Mouse (Mus musculus): Measurements from ENCODE around the gene Ptges3l. TPM values are rescaled to one million over a fixed set of nuclear protein-coding genes. Genes with fewer than 3 reads are reported as not detected.

Ptges3l gene
- total and polyA plus RNA-seq, 3 experiments, result 0.22 to 0.33 TPM; not detected in 1

DNA sequence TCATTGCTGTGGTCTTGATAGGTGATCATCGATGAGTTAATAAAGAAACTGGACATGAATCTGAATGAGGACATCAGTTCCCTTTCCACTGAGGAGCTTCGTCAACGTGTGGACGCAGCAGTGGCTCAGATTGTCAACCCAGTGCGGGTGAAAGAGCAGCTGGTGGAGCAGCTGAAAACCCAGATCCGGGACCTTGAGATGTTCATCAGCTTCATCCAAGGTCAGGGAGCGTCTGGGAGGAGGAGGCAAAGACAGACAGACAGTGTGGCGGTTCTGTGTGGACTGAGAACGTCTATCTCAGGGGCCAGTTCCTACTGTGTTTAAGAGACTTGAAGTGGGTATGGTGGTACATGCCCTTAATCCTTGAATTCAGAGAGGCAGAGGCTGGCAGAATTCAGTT lies 6.2 kb upstream of the Ptges3l start:
- TF ChIP-seq CTCF (IDR thresholded peaks at IDR 0.05; ENCODE audit: low read depth, low read length) (no peak), POLR2AphosphoS5 (IDR thresholded peaks at IDR 0.05; ENCODE audit: insufficient replicate concordance, low read depth, low read length) (no peak), GATA2 (IDR thresholded peaks at IDR 0.05; ENCODE audit: borderline replicate concordance, low read depth, low read length) (no peak), TAL1 (conservative IDR thresholded peaks at IDR 0.05; ENCODE audit: low read depth, low read length) (no peak), GATA1 (IDR thresholded peaks at IDR 0.05; ENCODE audit: borderline replicate concordance, low read length) (no peak)
- ATAC-seq (ENCODE audit: extremely low read depth, insufficient number of reproducible peaks, low FRiP score, poor library complexity, severe bottlenecking), result no peak
- Histone ChIP-seq H3K9me3 (replicated peaks) (no peaks in the 10 kb centered on the region), H3K27me3 (ENCODE audit: insufficient read depth, low read length) (no peaks in the 10 kb centered on the region), H3K4me1 (ENCODE audit: insufficient read depth, low read depth, low read length) (peaks cover 23% of the 10 kb centered on the region), H3K4me3 (ENCODE audit: low read depth, low read length) (no peak overlapping the region), H3K36me3 (replicated peaks) (peaks cover 86% of the 10 kb centered on the region)
- DNase-seq (ENCODE audit: low spot score), result no peak

DNA sequence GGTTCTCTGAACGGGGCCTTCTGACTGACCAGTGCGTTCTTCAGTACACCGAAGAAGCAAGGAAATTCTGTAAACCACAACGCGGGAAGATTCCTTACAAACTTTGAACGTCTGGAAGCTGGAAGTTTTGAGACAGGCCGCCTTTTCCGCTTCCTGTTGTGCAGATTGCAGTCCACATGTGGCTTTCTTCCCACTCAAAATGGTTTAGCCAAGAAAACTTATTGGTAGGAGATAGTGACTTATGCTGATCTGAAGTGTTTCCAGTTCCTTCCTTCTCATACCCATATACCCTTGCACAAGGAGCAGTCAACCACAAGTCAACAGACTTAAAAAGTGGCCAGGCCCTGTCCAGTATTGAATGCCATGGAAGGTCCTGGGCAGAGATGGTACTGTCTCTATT lies 1.0 kb upstream of the Ptges3l start:
- H3K4me3 ChIP-seq (ENCODE audit: low read depth, low read length), result peak overlapping the region; percentile 89; the same call in 1 of the 2 replicates
- peaks cover 39% of the 10 kb centered on the region for H3K36me3 ChIP-seq (replicated peaks)
- ATAC-seq (ENCODE audit: extremely low read depth, insufficient number of reproducible peaks, low FRiP score, poor library complexity, severe bottlenecking) (no peak), DNase-seq (ENCODE audit: low spot score) (no peak)
- no peaks in the 10 kb centered on the region for H3K27me3 ChIP-seq (ENCODE audit: insufficient read depth, low read length)
- TF ChIP-seq GATA1 (IDR thresholded peaks at IDR 0.05; ENCODE audit: borderline replicate concordance, low read length) (no peak), GATA2 (IDR thresholded peaks at IDR 0.05; ENCODE audit: borderline replicate concordance, low read depth, low read length) (no peak), POLR2AphosphoS5 (IDR thresholded peaks at IDR 0.05; ENCODE audit: insufficient replicate concordance, low read depth, low read length) (no peak), TAL1 (conservative IDR thresholded peaks at IDR 0.05; ENCODE audit: low read depth, low read length) (no peak), CTCF (IDR thresholded peaks at IDR 0.05; ENCODE audit: low read depth, low read length) (no peak)
- H3K4me1 ChIP-seq (ENCODE audit: insufficient read depth, low read depth, low read length), result peaks cover 39% of the 10 kb centered on the region
- no peaks in the 10 kb centered on the region for H3K9me3 ChIP-seq (replicated peaks)

DNA sequence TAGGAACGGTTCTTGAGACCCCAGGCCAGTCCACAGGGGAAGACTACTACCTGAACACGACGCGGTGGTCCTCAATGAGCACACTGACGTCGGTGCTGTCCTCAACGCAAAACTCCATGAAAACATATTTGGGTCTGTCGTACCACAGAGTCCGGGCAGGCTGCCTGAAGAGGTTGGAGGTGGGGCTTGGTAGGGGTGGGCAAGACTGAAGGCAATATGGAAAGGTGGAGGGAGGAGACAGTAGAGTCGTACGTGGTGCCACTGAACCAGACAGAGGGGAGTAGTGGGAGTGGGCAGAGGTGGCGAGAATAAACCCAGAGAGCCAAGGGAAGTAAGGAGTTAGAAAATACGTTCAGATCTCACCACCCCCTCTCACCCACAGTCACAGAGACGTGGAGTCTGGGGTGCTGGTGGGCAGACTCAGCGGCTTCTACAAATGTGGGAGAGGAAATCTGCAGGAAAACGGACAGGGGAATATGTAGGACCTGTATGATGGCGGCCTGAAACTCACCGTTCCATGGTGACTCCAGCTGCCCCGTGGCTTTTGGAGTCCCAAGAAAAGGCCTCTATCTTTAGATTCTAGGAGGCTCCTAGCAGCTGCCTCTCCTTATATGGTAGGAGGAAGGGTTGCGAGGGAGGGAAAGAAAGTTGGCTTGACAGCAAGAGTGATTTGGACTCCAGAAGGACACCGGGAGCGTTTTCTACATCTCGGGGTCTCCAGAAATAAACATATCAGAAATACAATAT lies 855 bp downstream of the Ptges3l start, which contains the start of gene Gm27029:
Gene Gm27029, minus strand, starts transcription at position 692 of the 747 bp plus-strand sequence.
- DNase-seq (ENCODE audit: low spot score), result no peak
- H3K9me3 ChIP-seq (replicated peaks), result no peaks in the 10 kb centered on the region
- peaks cover 49% of the 10 kb centered on the region for H3K4me1 ChIP-seq (ENCODE audit: insufficient read depth, low read depth, low read length)
- TF ChIP-seq POLR2AphosphoS5 (IDR thresholded peaks at IDR 0.05; ENCODE audit: insufficient replicate concordance, low read depth, low read length) (no peak), TAL1 (conservative IDR thresholded peaks at IDR 0.05; ENCODE audit: low read depth, low read length) (no peak), GATA1 (IDR thresholded peaks at IDR 0.05; ENCODE audit: borderline replicate concordance, low read length) (no peak), CTCF (IDR thresholded peaks at IDR 0.05; ENCODE audit: low read depth, low read length) (no peak), GATA2 (IDR thresholded peaks at IDR 0.05; ENCODE audit: borderline replicate concordance, low read depth, low read length) (no peak)
- peak within 1 kb of the TSS; percentile 89 for H3K4me3 ChIP-seq (ENCODE audit: low read depth, low read length)
- no peak for ATAC-seq (ENCODE audit: extremely low read depth, insufficient number of reproducible peaks, low FRiP score, poor library complexity, severe bottlenecking)
- peaks cover 20% of the 10 kb centered on the region for H3K36me3 ChIP-seq (replicated peaks)
- H3K27me3 ChIP-seq (ENCODE audit: insufficient read depth, low read length), result no peaks in the 10 kb centered on the region

DNA sequence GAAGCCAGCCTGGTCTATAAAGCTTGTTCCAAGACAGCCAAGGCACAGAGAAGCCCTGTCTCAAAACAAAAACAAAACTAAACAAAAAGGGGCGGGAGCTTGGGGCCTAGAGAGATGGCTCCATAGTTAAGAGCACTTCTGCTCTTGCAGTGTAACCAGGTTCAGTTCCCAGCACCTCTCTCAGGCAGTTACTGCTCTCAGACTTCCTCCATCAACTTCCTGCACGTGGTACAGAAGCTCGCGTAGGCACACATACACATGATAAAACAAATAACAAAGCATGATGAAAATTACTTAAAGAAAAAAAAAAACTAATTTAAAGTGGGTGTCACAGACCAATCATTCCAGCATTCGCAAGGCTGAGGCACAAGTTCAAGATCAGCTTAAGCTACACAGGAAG lies 5.0 kb downstream of the Ptges3l start:
- ATAC-seq (ENCODE audit: extremely low read depth, insufficient number of reproducible peaks, low FRiP score, poor library complexity, severe bottlenecking), result no peak
- DNase-seq (ENCODE audit: low spot score), result no peak
- Histone ChIP-seq H3K9me3 (replicated peaks) (no peaks in the 10 kb centered on the region), H3K4me3 (ENCODE audit: low read depth, low read length) (no peak overlapping the region), H3K36me3 (replicated peaks) (peaks cover 5% of the 10 kb centered on the region), H3K27me3 (ENCODE audit: insufficient read depth, low read length) (no peaks in the 10 kb centered on the region), H3K4me1 (ENCODE audit: insufficient read depth, low read depth, low read length) (peaks cover 50% of the 10 kb centered on the region)
- TF ChIP-seq GATA1 (IDR thresholded peaks at IDR 0.05; ENCODE audit: borderline replicate concordance, low read length), result no peak
- TF ChIP-seq GATA2 (IDR thresholded peaks at IDR 0.05; ENCODE audit: borderline replicate concordance, low read depth, low read length), result no peak

DNA sequence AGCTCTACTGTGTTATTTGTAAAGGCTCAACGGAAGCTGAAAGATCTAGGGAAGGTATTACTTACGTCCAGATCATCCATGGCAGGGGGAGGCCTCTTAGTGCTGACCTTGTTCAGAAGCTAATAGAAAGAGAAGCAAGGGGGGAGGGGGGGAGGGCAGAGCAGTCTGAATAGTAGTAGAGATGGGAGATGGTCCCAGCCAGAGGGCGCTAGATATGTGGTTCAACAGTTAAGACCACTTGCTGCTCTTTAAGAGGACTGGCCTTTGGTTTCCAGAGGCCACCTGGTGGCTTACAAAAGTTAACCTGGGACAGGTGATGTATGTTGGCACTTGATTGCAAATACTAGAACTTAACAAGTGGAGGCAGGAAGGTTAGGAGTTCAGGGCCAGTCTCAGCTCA lies 5.5 kb downstream of the Ptges3l start:
- Histone ChIP-seq H3K4me1 (ENCODE audit: insufficient read depth, low read depth, low read length) (peaks cover 49% of the 10 kb centered on the region), H3K9me3 (replicated peaks) (no peaks in the 10 kb centered on the region), H3K4me3 (ENCODE audit: low read depth, low read length) (no peak overlapping the region), H3K36me3 (replicated peaks) (peaks cover 9% of the 10 kb centered on the region), H3K27me3 (ENCODE audit: insufficient read depth, low read length) (no peaks in the 10 kb centered on the region)
- TF ChIP-seq TAL1 (conservative IDR thresholded peaks at IDR 0.05; ENCODE audit: low read depth, low read length) (no peak), CTCF (IDR thresholded peaks at IDR 0.05; ENCODE audit: low read depth, low read length) (no peak), GATA1 (IDR thresholded peaks at IDR 0.05; ENCODE audit: borderline replicate concordance, low read length) (no peak), GATA2 (IDR thresholded peaks at IDR 0.05; ENCODE audit: borderline replicate concordance, low read depth, low read length) (no peak), POLR2AphosphoS5 (IDR thresholded peaks at IDR 0.05; ENCODE audit: insufficient replicate concordance, low read depth, low read length) (no peak)
- ATAC-seq (ENCODE audit: extremely low read depth, insufficient number of reproducible peaks, low FRiP score, poor library complexity, severe bottlenecking) (no peak), DNase-seq (ENCODE audit: low spot score) (no peak)

DNA sequence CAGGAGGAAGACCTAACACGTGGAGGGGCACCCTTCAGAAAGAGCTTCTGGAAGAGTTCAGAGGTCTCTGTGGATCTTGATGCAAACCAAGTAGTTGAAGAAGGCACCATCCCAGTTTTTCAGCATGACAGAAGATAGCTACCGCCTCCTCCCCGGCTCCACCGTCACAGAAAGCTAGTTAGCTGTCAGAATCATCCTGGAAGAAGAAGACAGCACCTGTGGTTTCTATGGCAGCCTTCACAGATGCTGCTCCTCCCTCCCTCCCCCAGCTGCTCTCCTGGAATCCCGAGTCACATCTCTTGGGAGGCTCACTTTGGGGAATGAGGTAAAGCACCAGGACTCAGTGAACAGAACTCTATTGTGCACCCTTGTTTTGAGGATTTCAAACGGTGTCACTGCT lies 6.1 kb downstream of the Ptges3l start:
- H3K9me3 ChIP-seq (replicated peaks), result no peaks in the 10 kb centered on the region
- DNase-seq (ENCODE audit: low spot score) (no peak), ATAC-seq (ENCODE audit: extremely low read depth, insufficient number of reproducible peaks, low FRiP score, poor library complexity, severe bottlenecking) (no peak)
- H3K27me3 ChIP-seq (ENCODE audit: insufficient read depth, low read length), result no peaks in the 10 kb centered on the region
- H3K36me3 ChIP-seq (replicated peaks), result peaks cover 14% of the 10 kb centered on the region
- no peak overlapping the region for H3K4me3 ChIP-seq (ENCODE audit: low read depth, low read length)
- no peak for TF ChIP-seq POLR2AphosphoS5 (IDR thresholded peaks at IDR 0.05; ENCODE audit: insufficient replicate concordance, low read depth, low read length)
- H3K4me1 ChIP-seq (ENCODE audit: insufficient read depth, low read depth, low read length), result peaks cover 43% of the 10 kb centered on the region

Measured in G1E (cell line).